Mouse (Mus musculus) midbrain, embryonic 11.5 days (tissue): ENCODE results near the gene Sgpp1. TPM values are rescaled to one million over a fixed set of nuclear protein-coding genes. Genes with fewer than 3 reads are reported as not detected.
"Not testable (repeated sequence)": the region's sequence is repeated elsewhere in the genome, so short reads cannot be mapped to it uniquely, and the experiment has no call there.

Experiments
- ATAC-seq: fragments of 200-750 bp; cut with Nextera tagmentation; 2 replicates; pipeline ENCODE4 v1.8.0; 2017; ENCODE audit warnings: moderate TSS enrichment, moderate library complexity; ENCODE audit not compliant: low FRiP score
- DNase-seq: peaks from one replicate; pipeline ENCODE4 v3.0.0; 2015; ENCODE audit warnings: low spot score; ENCODE audit errors: missing footprints
- H3K27ac ChIP-seq: fragments of 300-500 bp; sonication (generic); 2 replicates; pipeline ENCODE4 v1.5.1; 2014; ENCODE audit warnings: low read depth, low read length
- H3K27me3 ChIP-seq: fragments of 300-500 bp; sonication (generic); 2 replicates; pipeline ENCODE4 v1.6.1; 2014; ENCODE audit warnings: mild to moderate bottlenecking, low read length, moderate library complexity, mixed read lengths; ENCODE audit not compliant: control insufficient read depth, insufficient read depth
- H3K36me3 ChIP-seq: fragments of 300-500 bp; sonication (generic); 2 replicates; pipeline ENCODE4 v1.6.1; 2014; ENCODE audit warnings: mild to moderate bottlenecking, low read length, moderate library complexity, mixed read lengths; ENCODE audit not compliant: control insufficient read depth, insufficient read depth
- H3K4me1 ChIP-seq: fragments of 300-500 bp; sonication (generic); 2 replicates; pipeline ENCODE4 v1.6.1; 2014; ENCODE audit warnings: low read length; ENCODE audit not compliant: control insufficient read depth, insufficient read depth
- H3K4me2 ChIP-seq: fragments of 300-500 bp; sonication (generic); 2 replicates; pipeline ENCODE4 v1.6.1; 2014; ENCODE audit warnings: mild to moderate bottlenecking, moderate library complexity
- H3K4me3 ChIP-seq: fragments of 300-500 bp; sonication (generic); 2 replicates; pipeline ENCODE4 v1.5.1; 2014; ENCODE audit warnings: low read depth, low read length
- H3K9ac ChIP-seq: fragments of 300-500 bp; sonication (generic); 2 replicates; pipeline ENCODE4 v1.6.1; 2014; ENCODE audit warnings: low read length
- H3K9me3 ChIP-seq: fragments of 300-500 bp; sonication (generic); 2 replicates; pipeline ENCODE4 v1.6.1; 2016; ENCODE audit warnings: low read length; ENCODE audit not compliant: control insufficient read depth
- WGBS: fragments of 180-500 bp; shearing (Covaris S2); extraction: QIAGEN DNeasy Blood & Tissue Kit; methylation state at CpG from one replicate; pipeline ENCODE4 v1.1.7; 2014; 5-methylcytosine and 5-hydroxymethylcytosine counted together
- polyA plus RNA-seq: library from polyadenylated mRNA; unstranded; fragments of >200 nt; fragmentation: Nextera tagmentation; extraction: Ambion mirVana; gene quantifications from 2 replicates; pipeline ENCODE4 v1.2.1, GENCODE M21; 2014

Gene Sgpp1
- polyA plus RNA-seq, 1 experiment from 2014 or later: 10.0 TPM

GRCm38 (mm10) chr12:75689003-75689402 lies 46.5 kb downstream of the Sgpp1 start:
- WGBS: 81% methylated on average over 2 of the region's 2 CpGs
- no peaks in the 10 kb centered on the region for H3K27me3 ChIP-seq

GRCm38 (mm10) chr12:75687314-75687713 lies 48.2 kb downstream of the Sgpp1 start:
- 81% methylated on average over 4 of the region's 4 CpGs for WGBS
- Histone ChIP-seq H3K9me3 (no peaks in the 10 kb centered on the region), H3K4me1 (no peaks in the 10 kb centered on the region), H3K27me3 (no peaks in the 10 kb centered on the region), H3K36me3 (no peaks in the 10 kb centered on the region), H3K27ac (no peak overlapping the region), H3K4me2 (no peak overlapping the region), H3K4me3 (no peak overlapping the region), H3K9ac (no peak overlapping the region)
- DNase-seq: no peak
- ATAC-seq: no peak

More at GRCm38 (mm10) chr12:75689003-75689402, 46.5 kb downstream of the Sgpp1 start:
- Histone ChIP-seq H3K27ac (no peak overlapping the region), H3K4me1 (no peaks in the 10 kb centered on the region), H3K9me3 (no peaks in the 10 kb centered on the region), H3K36me3 (no peaks in the 10 kb centered on the region), H3K4me2 (no peak overlapping the region), H3K4me3 (no peak overlapping the region), H3K9ac (no peak overlapping the region)
- no peak for DNase-seq
- ATAC-seq: no peak

GRCm38 (mm10) chr12:75684026-75684425 lies 51.5 kb downstream of the Sgpp1 start:
- H3K4me2 ChIP-seq, H3K4me3 ChIP-seq, H3K27me3 ChIP-seq, H3K36me3 ChIP-seq, H3K9me3 ChIP-seq, H3K27ac ChIP-seq, ATAC-seq, H3K9ac ChIP-seq, DNase-seq, H3K4me1 ChIP-seq: not testable (repeated sequence)
- 86% methylated on average over 4 of the region's 4 CpGs for WGBS

- no peak for DNase-seq
- no peak overlapping the region for H3K4me2 ChIP-seq
- no peaks in the 10 kb centered on the region for H3K9me3 ChIP-seq
- no peaks in the 10 kb centered on the region for H3K27me3 ChIP-seq
- no peak overlapping the region for H3K4me3 ChIP-seq
- no peaks in the 10 kb centered on the region for H3K36me3 ChIP-seq
- H3K9ac ChIP-seq: no peak overlapping the region
- 94% methylated on average over 4 of the region's 4 CpGs for WGBS
- ATAC-seq: no peak
- no peaks in the 10 kb centered on the region for H3K4me1 ChIP-seq
- H3K27ac ChIP-seq: no peak overlapping the region
Measured at GRCm38 (mm10) chr12:75683598-75683997, 51.9 kb downstream of the Sgpp1 start.

- no peak overlapping the region for H3K9ac ChIP-seq
- no peaks in the 10 kb centered on the region for H3K27me3 ChIP-seq
- H3K9me3 ChIP-seq: no peaks in the 10 kb centered on the region
- 85% methylated on average over 2 of the region's 2 CpGs for WGBS
- H3K4me3 ChIP-seq: no peak overlapping the region
- ATAC-seq: no peak
- H3K36me3 ChIP-seq: no peaks in the 10 kb centered on the region
- H3K27ac ChIP-seq: no peak overlapping the region
- H3K4me2 ChIP-seq: no peak overlapping the region
- H3K4me1 ChIP-seq: no peaks in the 10 kb centered on the region
- DNase-seq: no peak
Measured at GRCm38 (mm10) chr12:75682842-75683241, 52.7 kb downstream of the Sgpp1 start.

DNA sequence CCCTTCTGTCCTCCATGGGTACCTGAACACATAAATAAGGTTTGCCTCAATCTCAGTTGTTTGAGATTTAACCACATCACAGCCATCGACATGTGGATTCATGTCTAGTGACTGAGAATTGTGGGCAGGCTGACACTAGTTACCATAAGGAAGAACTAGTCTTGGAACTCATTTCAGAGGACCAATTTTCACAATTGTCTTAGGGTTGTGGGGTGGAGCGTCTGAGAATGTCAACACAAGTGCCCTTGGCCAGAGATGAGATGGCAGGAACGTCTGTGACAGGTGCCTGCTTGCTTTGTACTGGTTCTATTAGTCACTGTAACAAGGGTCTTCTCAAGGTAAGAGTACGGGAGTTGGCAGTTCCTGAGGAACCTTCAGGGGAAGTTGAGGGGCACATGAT lies 54.4 kb downstream of the Sgpp1 start:
- no peaks in the 10 kb centered on the region for H3K36me3 ChIP-seq
- no peak for DNase-seq
- H3K27me3 ChIP-seq: no peaks in the 10 kb centered on the region
- no peak overlapping the region for H3K4me3 ChIP-seq
- H3K4me1 ChIP-seq: no peaks in the 10 kb centered on the region
- H3K9me3 ChIP-seq: no peaks in the 10 kb centered on the region
- no peak overlapping the region for H3K27ac ChIP-seq
- ATAC-seq: no peak
- WGBS: 84% methylated on average over 4 of the region's 4 CpGs
- H3K9ac ChIP-seq: no peak overlapping the region
- H3K4me2 ChIP-seq: no peak overlapping the region

DNA sequence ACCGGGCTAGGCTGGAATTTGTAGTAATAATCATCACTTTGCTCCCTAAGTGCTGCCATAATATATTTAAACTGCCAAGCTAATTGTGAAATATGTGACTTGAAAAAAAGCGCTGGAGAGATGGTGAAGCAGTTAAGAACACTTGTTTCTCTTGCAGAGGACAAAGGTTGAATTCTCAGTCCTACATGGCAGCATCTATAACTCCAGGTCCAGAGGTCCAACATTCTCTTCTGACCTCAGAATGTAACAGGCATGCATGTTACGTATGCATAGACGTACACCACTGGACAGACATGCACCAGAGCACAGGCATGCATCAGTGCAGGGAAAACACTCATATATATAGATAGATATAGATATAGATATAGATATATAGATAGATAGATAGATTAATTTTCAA lies 57.1 kb downstream of the Sgpp1 start:
- no peak overlapping the region for H3K9ac ChIP-seq

DNA sequence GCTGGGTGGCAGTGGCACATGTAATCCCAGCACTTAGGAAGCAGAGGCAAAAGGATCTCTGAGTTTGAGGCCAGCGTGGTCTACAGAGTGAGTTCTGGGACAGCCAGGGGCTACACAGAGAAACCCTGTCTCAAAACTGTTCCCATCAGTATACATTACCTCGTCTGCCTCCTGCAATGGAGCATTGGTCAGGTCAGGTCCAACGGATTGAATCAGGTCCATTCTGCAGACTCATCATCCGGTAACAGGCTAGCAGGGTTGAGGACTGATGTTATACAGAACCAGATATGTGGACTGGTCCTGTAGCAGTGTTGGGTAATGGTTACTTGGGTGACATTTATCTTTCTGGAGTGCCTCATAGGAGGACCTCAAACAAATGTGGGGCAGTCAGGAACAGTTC lies 62.9 kb downstream of the Sgpp1 start:
- no peaks in the 10 kb centered on the region for H3K36me3 ChIP-seq
- peak; percentile 76 for DNase-seq
- WGBS: 91% methylated on average over 4 of the region's 4 CpGs
- peaks cover 12% of the 10 kb centered on the region for H3K4me1 ChIP-seq
- no peak overlapping the region for H3K4me2 ChIP-seq
- no peak overlapping the region for H3K9ac ChIP-seq
- no peak for ATAC-seq
- H3K27me3 ChIP-seq: no peaks in the 10 kb centered on the region
- no peak overlapping the region for H3K4me3 ChIP-seq
- no peak overlapping the region for H3K27ac ChIP-seq
- H3K9me3 ChIP-seq: no peaks in the 10 kb centered on the region

More for the DNA sequence above, 57.1 kb downstream of the Sgpp1 start:
- DNase-seq (no peak), ATAC-seq (no peak)
- H3K9me3 ChIP-seq: no peaks in the 10 kb centered on the region
- H3K27ac ChIP-seq: no peak overlapping the region
- H3K27me3 ChIP-seq: no peaks in the 10 kb centered on the region
- no peaks in the 10 kb centered on the region for H3K4me1 ChIP-seq
- H3K4me3 ChIP-seq: no peak overlapping the region
- WGBS: 95% methylated on average over 4 of the region's 4 CpGs
- H3K4me2 ChIP-seq: no peak overlapping the region
- no peaks in the 10 kb centered on the region for H3K36me3 ChIP-seq

DNA sequence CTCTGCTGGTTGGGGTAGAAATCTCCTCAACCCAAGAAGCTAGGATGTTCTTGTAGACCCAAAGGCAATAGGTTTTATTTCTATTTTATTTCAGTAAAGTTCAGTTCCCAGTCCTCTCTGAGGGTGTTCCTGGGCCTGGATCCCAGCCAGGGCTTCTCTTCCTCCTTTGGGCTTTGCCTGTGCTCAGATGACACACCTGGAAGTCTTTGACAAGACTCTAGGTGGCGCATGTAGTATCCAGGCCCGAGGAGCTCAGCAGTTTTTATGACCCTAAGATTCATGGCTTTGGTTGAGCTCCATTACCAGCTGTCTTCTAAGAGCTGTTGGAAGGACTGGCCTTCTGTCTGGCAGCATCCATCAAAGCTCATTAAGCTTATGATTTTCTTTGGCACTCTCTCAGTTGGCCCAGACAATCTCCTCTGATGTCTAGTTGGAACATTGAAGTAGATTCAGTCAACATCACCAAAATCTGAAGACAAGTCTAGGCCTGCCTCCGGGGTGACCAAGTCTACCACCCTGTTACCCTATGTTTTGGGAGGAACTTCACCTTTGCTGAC lies 63.7 kb downstream of the Sgpp1 start:
- DNase-seq: no peak
- no peaks in the 10 kb centered on the region for H3K36me3 ChIP-seq
- no peaks in the 10 kb centered on the region for H3K9me3 ChIP-seq
- no peak for ATAC-seq
- 92% methylated on average over 3 of the region's 3 CpGs for WGBS
- no peak overlapping the region for H3K27ac ChIP-seq
- H3K27me3 ChIP-seq: no peaks in the 10 kb centered on the region
- H3K4me1 ChIP-seq: peaks cover 12% of the 10 kb centered on the region
- H3K4me3 ChIP-seq: no peak overlapping the region
- no peak overlapping the region for H3K4me2 ChIP-seq
- H3K9ac ChIP-seq: no peak overlapping the region
